Mouse (Mus musculus): ENCODE results near the gene Riox1.

DNA sequence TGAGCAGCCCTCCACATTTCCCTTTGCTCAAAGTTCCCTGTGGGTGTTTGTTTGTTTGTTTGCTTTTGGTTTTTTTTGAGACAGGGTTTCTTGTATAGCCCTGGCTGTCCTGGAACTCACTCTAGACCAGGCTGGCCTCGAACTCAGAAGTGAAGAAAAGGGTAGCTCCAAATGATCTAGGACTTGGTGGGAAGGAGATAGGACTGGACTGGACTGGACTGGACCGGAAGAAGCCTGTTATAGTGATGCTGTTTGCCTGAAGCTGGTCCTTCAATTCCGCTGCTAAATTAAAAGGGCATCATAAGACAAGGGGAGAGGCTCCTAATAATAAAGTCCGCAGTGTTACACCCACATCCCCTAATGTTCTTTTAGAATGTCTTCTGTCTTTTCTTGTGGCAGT is 38.1 kb downstream of the Riox1 start:
- TF ChIP-seq CTCF (IDR thresholded peaks at IDR 0.05; ENCODE audit: low read depth) (no peak), EP300 (IDR thresholded peaks at IDR 0.05; ENCODE audit: low read depth) (no peak)
